Mouse (Mus musculus) kidney, embryonic 15.5 days (tissue): Measurements from ENCODE around the gene Arl4d. TPM values are rescaled to one million over a fixed set of nuclear protein-coding genes. Genes with fewer than 3 reads are reported as not detected.

Experiments used
- ATAC-seq: fragments of 200-750 bp; cut with Nextera tagmentation; replicated peaks from 2 replicates; pipeline ENCODE4 v1.8.0; 2017; ENCODE audit warnings: moderate TSS enrichment; ENCODE audit not compliant: low FRiP score
- H3K27ac ChIP-seq: fragments of 300-500 bp; sonication (generic); 2 replicates; pipeline ENCODE4 v1.5.1; 2015; ENCODE audit warnings: mild to moderate bottlenecking, inconsistent platforms
- H3K27me3 ChIP-seq: fragments of 300-500 bp; sonication (generic); 2 replicates; pipeline ENCODE4 v1.6.1; 2015; ENCODE audit warnings: inconsistent platforms
- H3K36me3 ChIP-seq: fragments of 300-500 bp; sonication (generic); 2 replicates; pipeline ENCODE4 v1.6.1; 2015; ENCODE audit warnings: inconsistent platforms
- H3K4me1 ChIP-seq: fragments of 300-500 bp; sonication (generic); 2 replicates; pipeline ENCODE4 v1.6.1; 2015; ENCODE audit warnings: inconsistent platforms
- H3K4me2 ChIP-seq: fragments of 300-500 bp; sonication (generic); 2 replicates; pipeline ENCODE4 v1.6.1; 2015; ENCODE audit warnings: moderate library complexity, mild to moderate bottlenecking, inconsistent platforms
- H3K4me3 ChIP-seq: fragments of 300-500 bp; sonication (generic); replicated peaks from 2 replicates; pipeline ENCODE4 v1.5.1; 2015; ENCODE audit warnings: mild to moderate bottlenecking, inconsistent platforms
- H3K9ac ChIP-seq: fragments of 300-500 bp; sonication (generic); 2 replicates; pipeline ENCODE4 v1.6.1; 2015; ENCODE audit warnings: mild to moderate bottlenecking, inconsistent platforms
- H3K9me3 ChIP-seq: fragments of 300-500 bp; sonication (generic); replicated peaks from 2 replicates; pipeline ENCODE4 v1.6.1; 2016; ENCODE audit warnings: inconsistent platforms
- WGBS: fragments of 180-500 bp; shearing (Covaris S2); methylation state at CpG from one replicate; pipeline ENCODE4 v1.1.7; 2015; ENCODE audit warnings: mixed read lengths; 5-methylcytosine and 5-hydroxymethylcytosine counted together
- polyA plus RNA-seq: library from polyadenylated mRNA; unstranded; fragments of >200 nt; fragmentation: Nextera tagmentation; extraction: Ambion mirVana; gene quantifications from 2 replicates; pipeline ENCODE4 v1.2.1, GENCODE M21; 2015

The Arl4d gene
- polyA plus RNA-seq, 1 experiment from 2014 or later: 3.9 TPM

GRCm38 (mm10) chr11:101687351-101688301 is 22.3 kb downstream of the Arl4d start:
- Histone ChIP-seq H3K9me3 (no peaks in the 10 kb centered on the region), H3K36me3 (no peaks in the 10 kb centered on the region), H3K27me3 (no peaks in the 10 kb centered on the region), H3K4me3 (no peak overlapping the region), H3K4me1 (peaks cover 18% of the 10 kb centered on the region), H3K9ac (no peak overlapping the region), H3K27ac (peak overlapping the region; percentile 58), H3K4me2 (peak overlapping the region; percentile 14; the same call in 1 of the 2 replicates)
- 45% methylated on average over 13 of the region's 13 CpGs for WGBS
- ATAC-seq: peak; percentile 36; the same call in 1 of the 2 replicates

DNA sequence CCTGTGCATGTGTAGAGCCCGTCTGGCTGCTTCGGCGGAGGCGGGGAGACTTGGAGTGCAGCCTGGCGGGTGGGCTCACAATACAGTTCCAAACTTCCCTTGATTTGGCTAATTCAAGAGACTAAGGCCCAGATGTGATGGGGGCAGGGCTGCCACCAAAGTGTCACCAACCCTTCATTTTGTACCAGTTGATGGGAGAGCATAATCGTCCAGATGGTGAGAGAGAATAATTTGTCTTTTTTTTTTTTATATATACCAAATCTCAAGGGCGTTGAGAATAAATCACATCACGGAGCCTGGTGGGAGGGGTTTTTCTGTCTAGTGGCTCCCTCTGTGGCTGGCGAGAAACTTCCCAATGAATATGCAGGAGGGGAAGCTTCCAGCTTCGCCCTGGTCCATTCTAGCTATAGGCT is 24.4 kb downstream of the Arl4d start:
- H3K9ac ChIP-seq: no peak overlapping the region
- peaks cover 17% of the 10 kb centered on the region for H3K4me1 ChIP-seq
- ATAC-seq: no peak
- no peak overlapping the region for H3K4me3 ChIP-seq
- H3K27ac ChIP-seq: no peak overlapping the region
- no peaks in the 10 kb centered on the region for H3K27me3 ChIP-seq
- 73% methylated on average over 10 of the region's 10 CpGs for WGBS
- no peak overlapping the region for H3K4me2 ChIP-seq
- H3K36me3 ChIP-seq: no peaks in the 10 kb centered on the region
- H3K9me3 ChIP-seq: no peaks in the 10 kb centered on the region

DNA sequence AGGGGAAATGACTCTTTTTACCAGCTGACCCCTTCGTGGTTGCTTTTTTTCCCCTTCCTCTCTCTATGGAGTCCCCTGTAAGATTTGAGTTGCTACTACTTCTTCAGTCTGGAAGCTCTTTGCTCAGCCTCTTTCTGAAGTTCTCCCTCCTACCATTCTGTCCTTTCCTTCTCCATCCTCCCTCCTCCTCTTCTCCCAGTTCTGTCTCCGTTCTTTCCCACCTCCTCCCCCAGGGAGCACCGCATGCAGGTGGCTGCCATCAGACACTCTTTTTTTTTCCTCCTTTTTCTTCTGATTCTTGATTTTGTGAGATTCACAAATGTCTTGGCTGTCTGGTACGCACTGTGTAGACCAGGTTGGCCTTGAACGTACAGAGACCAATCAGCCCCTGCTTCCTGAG is 25.0 kb downstream of the Arl4d start:
- H3K4me1 ChIP-seq: peaks cover 16% of the 10 kb centered on the region
- no peak for ATAC-seq
- H3K9ac ChIP-seq: no peak overlapping the region
- no peak overlapping the region for H3K4me2 ChIP-seq
- H3K4me3 ChIP-seq: no peak overlapping the region
- H3K27me3 ChIP-seq: no peaks in the 10 kb centered on the region
- no peaks in the 10 kb centered on the region for H3K36me3 ChIP-seq
- no peaks in the 10 kb centered on the region for H3K9me3 ChIP-seq
- 72% methylated on average over 5 of the region's 5 CpGs for WGBS
- no peak overlapping the region for H3K27ac ChIP-seq

DNA sequence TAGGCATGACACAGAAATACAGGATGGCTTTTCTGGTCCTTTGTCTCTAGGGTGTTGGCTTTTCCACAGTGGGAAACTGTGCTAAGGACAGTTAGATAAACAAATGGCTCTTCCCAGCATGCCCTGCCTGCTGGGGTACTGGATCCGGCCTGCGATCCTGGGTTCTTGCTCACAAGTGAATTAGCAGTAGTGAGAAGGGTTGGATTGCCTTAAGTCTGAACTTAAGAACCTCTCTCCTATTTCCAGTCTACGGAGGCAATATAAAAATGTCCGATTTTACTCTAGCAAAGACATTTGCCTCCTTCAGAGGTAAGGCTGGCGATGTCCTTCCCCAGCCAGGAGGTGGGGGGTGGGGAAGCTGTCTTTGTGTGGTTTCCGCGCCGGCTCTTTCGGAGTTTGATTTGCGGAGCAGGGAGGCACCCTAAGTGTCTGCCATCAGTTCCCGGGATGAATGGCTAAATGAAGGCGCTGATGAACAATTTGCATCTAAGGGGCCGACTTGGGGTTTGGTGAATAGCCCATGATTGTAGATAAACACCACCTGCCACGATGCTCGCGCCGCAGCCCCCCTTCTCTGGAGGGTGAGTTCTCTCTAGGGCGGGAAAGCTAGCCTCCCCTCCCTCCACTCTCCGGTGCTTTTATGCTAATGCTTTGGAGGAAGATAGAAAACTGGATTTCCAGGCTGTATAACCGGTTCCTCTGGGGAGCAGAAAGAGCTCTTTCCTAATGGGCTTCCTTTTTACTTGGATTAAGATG is 30.7 kb downstream of the Arl4d start:
- Histone ChIP-seq H3K9ac (peak overlapping the region; percentile 27; the same call in 1 of the 2 replicates), H3K27me3 (no peaks in the 10 kb centered on the region), H3K4me1 (peaks cover 35% of the 10 kb centered on the region), H3K27ac (peak overlapping the region; percentile 74), H3K36me3 (no peaks in the 10 kb centered on the region), H3K4me2 (peak overlapping the region; percentile 55), H3K9me3 (no peaks in the 10 kb centered on the region), H3K4me3 (peak overlapping the region; percentile 28)
- 2% methylated on average over 20 of the region's 20 CpGs for WGBS
- peak; percentile 70; the same call in 1 of the 2 replicates for ATAC-seq

- 94% methylated on average over 9 of the region's 9 CpGs for WGBS
- no peak overlapping the region for H3K4me3 ChIP-seq
- peaks cover 32% of the 10 kb centered on the region for H3K4me1 ChIP-seq
- no peak overlapping the region for H3K9ac ChIP-seq
- H3K36me3 ChIP-seq: no peaks in the 10 kb centered on the region
- H3K4me2 ChIP-seq: no peak overlapping the region
- H3K9me3 ChIP-seq: no peaks in the 10 kb centered on the region
- no peaks in the 10 kb centered on the region for H3K27me3 ChIP-seq
- ATAC-seq: no peak
- H3K27ac ChIP-seq: peak overlapping the region; percentile 74
Observed at GRCm38 (mm10) chr11:101697156-101697861, 32.0 kb downstream of the Arl4d start.

- Histone ChIP-seq H3K36me3 (no peaks in the 10 kb centered on the region), H3K27me3 (no peaks in the 10 kb centered on the region), H3K9ac (no peak overlapping the region), H3K4me3 (no peak overlapping the region), H3K4me2 (no peak overlapping the region), H3K27ac (no peak overlapping the region), H3K9me3 (no peaks in the 10 kb centered on the region), H3K4me1 (peaks cover 33% of the 10 kb centered on the region)
- no peak for ATAC-seq
Observed at GRCm38 (mm10) chr11:101698114-101698513, 32.8 kb downstream of the Arl4d start.

DNA sequence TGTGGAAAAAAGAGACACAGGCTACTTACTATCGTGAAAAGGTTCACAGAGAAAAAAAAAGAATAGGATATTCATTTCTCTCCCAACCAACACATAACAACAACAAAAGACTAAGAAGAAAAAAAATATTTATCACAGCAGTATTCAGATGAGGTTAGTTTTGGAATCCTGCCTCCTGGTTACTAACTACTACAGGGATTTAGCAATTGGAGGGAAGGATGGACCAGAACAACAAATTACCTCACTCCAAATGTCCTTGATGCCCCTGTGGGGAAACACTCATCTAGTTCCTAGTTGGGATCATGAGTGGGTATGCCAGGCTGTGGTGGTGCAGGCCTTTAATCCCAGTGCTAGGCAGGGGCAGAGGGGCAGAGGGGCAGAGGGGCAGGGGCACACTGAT is 34.2 kb downstream of the Arl4d start:
- no peak for ATAC-seq
- H3K4me2 ChIP-seq: no peak overlapping the region
- H3K9ac ChIP-seq: no peak overlapping the region
- no peak overlapping the region for H3K4me3 ChIP-seq
- no peak overlapping the region for H3K27ac ChIP-seq
- H3K36me3 ChIP-seq: no peaks in the 10 kb centered on the region
- WGBS: 91% methylated on average over 1 of the region's 1 CpGs
- H3K9me3 ChIP-seq: no peaks in the 10 kb centered on the region
- no peaks in the 10 kb centered on the region for H3K27me3 ChIP-seq
- peaks cover 48% of the 10 kb centered on the region for H3K4me1 ChIP-seq

- 34% methylated on average over 7 of the region's 7 CpGs for WGBS
- peak overlapping the region; percentile 20; the same call in 1 of the 2 replicates for H3K27ac ChIP-seq
- H3K9ac ChIP-seq: no peak overlapping the region
- H3K4me1 ChIP-seq: peaks cover 50% of the 10 kb centered on the region
- H3K4me2 ChIP-seq: no peak overlapping the region
- no peaks in the 10 kb centered on the region for H3K27me3 ChIP-seq
- no peak for ATAC-seq
- no peaks in the 10 kb centered on the region for H3K9me3 ChIP-seq
- H3K4me3 ChIP-seq: no peak overlapping the region
- H3K36me3 ChIP-seq: no peaks in the 10 kb centered on the region
Observed at GRCm38 (mm10) chr11:101699991-101700390, 34.6 kb downstream of the Arl4d start.

- WGBS: 6% methylated on average over 12 of the region's 12 CpGs
- ATAC-seq: 0 out of 2 replicates have a peak, but pooled peaks have one; percentile 17
- Histone ChIP-seq H3K27me3 (no peaks in the 10 kb centered on the region), H3K4me1 (peaks cover 46% of the 10 kb centered on the region), H3K4me2 (0 out of 2 replicates have a peak overlapping the region, but pooled peaks have one; percentile 6), H3K4me3 (no peak overlapping the region), H3K9me3 (no peaks in the 10 kb centered on the region), H3K9ac (no peak overlapping the region), H3K36me3 (no peaks in the 10 kb centered on the region), H3K27ac (peak overlapping the region; percentile 43; the same call in 1 of the 2 replicates)
Observed at GRCm38 (mm10) chr11:101700446-101700845, 35.1 kb downstream of the Arl4d start.

- 0 out of 2 replicates have a peak, but pooled peaks cover 4% of the 10 kb centered on the region for H3K27me3 ChIP-seq
- peak overlapping the region; percentile 10; the same call in 1 of the 2 replicates for H3K9ac ChIP-seq
- H3K27ac ChIP-seq: peak overlapping the region; percentile 81
Observed at GRCm38 (mm10) chr11:101704081-101704480, 38.7 kb downstream of the Arl4d start.

DNA sequence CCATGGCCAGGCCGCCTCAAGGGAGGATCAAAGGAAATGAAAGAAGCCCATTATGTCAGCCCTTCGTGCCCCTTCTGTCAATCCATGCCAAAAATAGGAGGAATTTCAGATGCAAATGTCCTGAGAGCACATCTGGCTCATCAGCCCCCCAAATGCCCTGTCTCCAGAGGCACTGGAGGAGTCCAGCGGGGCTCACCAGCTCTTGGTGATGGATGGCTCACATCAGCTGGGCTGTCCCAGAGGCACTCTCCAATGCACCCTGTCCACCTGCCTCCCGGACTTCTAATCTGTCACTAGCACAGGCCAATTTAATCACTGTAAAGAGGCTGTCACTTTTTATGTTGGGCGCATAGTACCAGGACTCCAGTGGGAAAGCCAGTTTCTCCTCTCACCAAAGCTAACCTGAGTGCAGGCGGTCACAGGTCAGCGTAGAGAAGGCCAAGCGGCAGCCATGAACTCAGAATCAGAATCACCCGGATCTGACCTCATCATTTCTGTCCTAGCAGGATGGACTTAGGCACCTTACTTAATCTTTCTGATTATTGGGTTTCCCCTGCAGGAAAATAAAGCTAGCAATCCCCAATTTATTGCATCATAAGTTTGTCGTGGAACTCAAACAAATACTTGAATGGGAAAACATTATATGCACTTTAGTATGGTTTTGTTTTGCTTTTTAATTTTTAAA is 41.6 kb downstream of the Arl4d start:
- Histone ChIP-seq H3K4me2 (no peak overlapping the region), H3K9ac (no peak overlapping the region), H3K36me3 (no peaks in the 10 kb centered on the region), H3K9me3 (no peaks in the 10 kb centered on the region), H3K27ac (no peak overlapping the region), H3K4me1 (peaks cover 18% of the 10 kb centered on the region), H3K4me3 (no peak overlapping the region), H3K27me3 (0 out of 2 replicates have a peak, but pooled peaks cover 4% of the 10 kb centered on the region)
- no peak for ATAC-seq
- WGBS: 72% methylated on average over 10 of the region's 10 CpGs

More at GRCm38 (mm10) chr11:101704081-101704480, 38.7 kb downstream of the Arl4d start:
- ATAC-seq: no peak
- Histone ChIP-seq H3K4me2 (peak overlapping the region; percentile 27), H3K9me3 (no peaks in the 10 kb centered on the region), H3K4me1 (peaks cover 28% of the 10 kb centered on the region), H3K4me3 (no peak overlapping the region), H3K36me3 (no peaks in the 10 kb centered on the region)
- WGBS: 6% methylated on average over 5 of the region's 5 CpGs
